Mouse (Mus musculus) ES-E14 (cell line): ENCODE data around the gene Gnat2. TPM values are rescaled to one million over a fixed set of nuclear protein-coding genes. Genes with fewer than 3 reads are reported as not detected.

Experiments used
- DNase-seq: peaks from one replicate; pipeline ENCODE4 v3.0.0-alpha.2; 2013; ENCODE audit warnings: low read depth, low spot score
- H3K27ac ChIP-seq: 2 replicates; pipeline ENCODE4 v1.5.1; 2012; ENCODE audit warnings: low read depth, mild to moderate bottlenecking, low read length, moderate library complexity, mixed read lengths; ENCODE audit not compliant: poor library complexity, insufficient read depth, severe bottlenecking
- H3K36me3 ChIP-seq: 2 replicates; pipeline ENCODE4 v1.6.1; 2012; ENCODE audit warnings: mild to moderate bottlenecking, low read length, moderate library complexity, mixed read lengths; ENCODE audit not compliant: control insufficient read depth, poor library complexity, insufficient read depth, severe bottlenecking
- H3K4me1 ChIP-seq, 2 experiments: fragments of 150-350 bp in 1 of 2; sonication (generic) in 1 of 2; 2 replicates each; pipeline ENCODE4 v1.6.1; 2012; ENCODE audit warnings: low read length in 2 of 2, mild to moderate bottlenecking in 1 of 2, mixed read lengths in 1 of 2; ENCODE audit not compliant: control insufficient read depth in 2 of 2, insufficient read depth in 2 of 2, poor library complexity in 1 of 2
- H3K4me3 ChIP-seq, 2 experiments: fragments of 150-350 bp in 1 of 2; sonication (generic) in 1 of 2; 2 replicates each; pipeline ENCODE4 v1.5.1; 2012; ENCODE audit warnings: low read length in 2 of 2, low read depth in 1 of 2, mild to moderate bottlenecking in 1 of 2, mixed read lengths in 1 of 2; ENCODE audit not compliant: insufficient read depth in 1 of 2, poor library complexity in 1 of 2, severe bottlenecking in 1 of 2
- H3K9ac ChIP-seq: 2 replicates; pipeline ENCODE4 v1.6.1; 2012; ENCODE audit warnings: low read depth, mild to moderate bottlenecking, low read length, mixed read lengths; ENCODE audit not compliant: poor library complexity, insufficient read depth, severe bottlenecking
- H3K9me3 ChIP-seq: fragments of 150-350 bp; sonication (generic); 2 replicates; pipeline ENCODE4 v1.6.1; 2012; ENCODE audit warnings: low read depth, mild to moderate bottlenecking, low read length; ENCODE audit not compliant: control insufficient read depth, insufficient read depth
- CHD2 ChIP-seq: IDR thresholded peaks from 2 replicates; pipeline ENCODE4 v1.6.1; 2014; ENCODE audit warnings: mild to moderate bottlenecking, low read depth, low read length, inconsistent platforms
- HCFC1 ChIP-seq: IDR thresholded peaks from 2 replicates; pipeline ENCODE4 v1.6.1; 2012; ENCODE audit warnings: low read length, inconsistent platforms, borderline replicate concordance; ENCODE audit not compliant: insufficient read depth
- MAFK ChIP-seq: IDR thresholded peaks from 2 replicates; pipeline ENCODE4 v1.6.1; 2014; ENCODE audit warnings: mild to moderate bottlenecking, low read depth, low read length, inconsistent platforms; ENCODE audit not compliant: insufficient read depth
- ZC3H11A ChIP-seq: IDR thresholded peaks from 2 replicates; pipeline ENCODE4 v1.6.1; 2012; ENCODE audit warnings: low read depth, mild to moderate bottlenecking, inconsistent platforms, low read length, borderline replicate concordance
- ZNF384 ChIP-seq: IDR thresholded peaks from 2 replicates; pipeline ENCODE4 v1.6.1; 2012; ENCODE audit warnings: low read depth, low read length, inconsistent platforms
- in situ Hi-C, 2 experiments: fragments of 600-800 bp; cut with MboI; formaldehyde crosslinking; loops; one replicate each; pipeline ENCODE4 v1.15.1; 2025; ENCODE audit warnings: low sequenced_read_pairs in 2 of 2, inconsistent platforms in 1 of 2; ENCODE audit not compliant: unreplicated experiment in 2 of 2
- total RNA-seq: library from RNA; depleted of rRNA; stranded (reverse); fragments of 300-350 nt; gene quantifications from 2 replicates; pipeline ENCODE4 v1.2.3, GENCODE M21; 2012

Gene Gnat2
- total RNA-seq, 1 experiment = 9.9 TPM

DNA sequence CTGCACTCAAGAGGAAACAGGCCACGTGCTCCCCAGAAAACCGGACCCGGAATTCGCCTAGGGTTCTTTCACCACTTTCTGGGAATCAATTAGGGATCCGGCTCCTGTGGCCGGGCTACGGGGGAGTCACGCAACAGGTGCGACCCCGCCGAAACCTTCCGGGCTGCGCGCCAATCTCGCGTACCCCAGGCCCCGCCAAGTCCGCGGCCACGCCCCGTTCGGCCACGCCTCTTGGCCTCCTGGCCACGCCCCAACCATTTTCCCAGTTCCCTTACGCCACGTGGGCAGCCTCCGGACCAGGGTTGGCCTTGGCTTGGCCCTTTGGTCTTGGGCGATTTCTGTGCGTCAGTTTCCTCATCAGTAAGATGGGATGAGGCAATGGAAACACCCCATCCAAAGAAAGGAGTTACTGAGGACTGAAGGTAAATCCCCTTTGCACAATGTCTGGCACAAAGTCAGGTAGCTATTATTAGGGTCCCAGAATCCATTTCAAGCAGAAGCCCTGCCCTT lies 6.1 kb upstream of the Gnat2 start, which contains the start of gene Ampd2:
Ampd2 (minus strand) TSS at position 182 of the 510 bp plus-strand sequence.
- TF ChIP-seq ZNF384 (no peak), MAFK (no peak), HCFC1 (0 out of 2 replicates have a peak, but pooled peaks have one; percentile 56)
- Histone ChIP-seq H3K4me3 (peak within 1 kb of the TSS; percentile 79 to 84), H3K9me3 (no peaks in the 10 kb centered on the region), H3K36me3 (no peaks in the 10 kb centered on the region; the same call in 1 of the 2 replicates), H3K9ac (peak within 1 kb of the TSS; percentile 80), H3K4me1 (peaks cover 4 to 19% of the 10 kb centered on the region in 2 experiments; a peak in 2 of 4 replicates), H3K27ac (no peak within 1 kb of the TSS)
- peak; percentile 82 for DNase-seq
- in situ Hi-C loops = no loop called here

- Histone ChIP-seq H3K27ac (no peak overlapping the region), H3K4me3 (peak overlapping the region; percentile 79 to 84; a peak in 3 of 4 replicates), H3K4me1 (peaks cover 4 to 19% of the 10 kb centered on the region in 2 experiments; a peak in 2 of 4 replicates), H3K9me3 (no peaks in the 10 kb centered on the region), H3K9ac (peak overlapping the region; percentile 30; the same call in 1 of the 2 replicates), H3K36me3 (no peaks in the 10 kb centered on the region; the same call in 1 of the 2 replicates)
- TF ChIP-seq ZNF384 (no peak), MAFK (no peak), ZC3H11A (no peak), HCFC1 (no peak), CHD2 (no peak)
- in situ Hi-C loops = no loop called here
- DNase-seq = no peak
Measured at GRCm38 (mm10) chr3:108087329-108087728, 5.3 kb upstream of the Gnat2 start.

- no peaks in the 10 kb centered on the region; the same call in 1 of the 2 replicates for H3K36me3 ChIP-seq
- in situ Hi-C loops = no loop called here
- no peak overlapping the region for H3K27ac ChIP-seq
- no peaks in the 10 kb centered on the region for H3K9me3 ChIP-seq
- TF ChIP-seq ZNF384 = no peak
- TF ChIP-seq MAFK = no peak
- no peak for TF ChIP-seq HCFC1
- TF ChIP-seq CHD2 = no peak
- TF ChIP-seq ZC3H11A = no peak
- no peak for DNase-seq
- H3K4me1 ChIP-seq = peaks cover 4 to 19% of the 10 kb centered on the region in 2 experiments; a peak in 2 of 4 replicates
- no peak overlapping the region for H3K9ac ChIP-seq
- no peak overlapping the region for H3K4me3 ChIP-seq
Measured at GRCm38 (mm10) chr3:108088842-108089380, 3.7 kb upstream of the Gnat2 start.

DNA sequence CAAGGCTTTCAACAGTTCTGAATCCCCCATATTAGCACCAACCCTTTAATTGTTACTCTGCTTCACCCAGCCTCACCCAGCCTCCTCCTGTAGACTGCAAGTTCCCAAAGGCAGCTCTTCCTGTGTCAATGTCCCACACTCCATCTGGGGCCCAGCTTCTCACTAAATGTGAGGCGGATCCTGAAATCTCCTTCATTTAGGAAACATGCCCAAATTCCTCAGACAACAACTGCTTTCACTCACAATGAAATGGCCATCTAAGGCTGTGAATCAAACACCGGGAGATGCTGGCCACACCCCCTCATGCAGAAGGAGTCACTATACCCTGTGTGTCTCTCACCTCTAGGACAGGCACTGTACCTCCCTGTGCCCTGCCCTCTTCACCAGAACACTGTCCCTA lies 2.7 kb upstream of the Gnat2 start:
- H3K27ac ChIP-seq = no peak overlapping the region
- H3K9ac ChIP-seq = no peak overlapping the region
- DNase-seq = no peak
- H3K4me1 ChIP-seq = peaks cover 4 to 14% of the 10 kb centered on the region in 2 experiments; a peak in 2 of 4 replicates
- no peaks in the 10 kb centered on the region for H3K9me3 ChIP-seq
- TF ChIP-seq ZC3H11A (no peak), MAFK (no peak), ZNF384 (no peak), HCFC1 (no peak), CHD2 (no peak)
- in situ Hi-C loops = no loop called here
- H3K36me3 ChIP-seq = no peaks in the 10 kb centered on the region
- no peak overlapping the region for H3K4me3 ChIP-seq
